In genomic region chr4:132930784-132931183, GRCm38 (mm10) we compare ENCODE assay signal across 9 mouse cellular contexts. TPM values are rescaled to one million over a fixed set of nuclear protein-coding genes. Genes with fewer than 3 reads are reported as not detected.
DNase-seq lines count a peak whose midpoint lies in the region; ATAC-seq and TF ChIP-seq lines count a peak whose summit lies in the region.
"Had no signal": no experiment of that assay in that cellular context is flagged by ENCODE, and none has a peak within 500 bp of the region (broad histone marks: within the 10 kb centered on the region; RNA-seq: fewer than 3 reads in every experiment).

No protein-coding gene starts in this region.

- no peak overlapping the region for H3K4me2 ChIP-seq in forebrain, postnatal 0 days (ENCODE audit: low read depth)
- H3K4me2 ChIP-seq in forebrain, embryonic 12.5 days: no peak overlapping the region
- no peak overlapping the region for H3K4me2 ChIP-seq in liver, embryonic 14.5 days (ENCODE audit: low read depth)
- H3K4me2 ChIP-seq in liver, embryonic 12.5 days: no peak overlapping the region

- no peak overlapping the region for H3K4me3 ChIP-seq in forebrain, postnatal 0 days (ENCODE audit: low read depth, low read length)
- no peak overlapping the region for H3K4me3 ChIP-seq in forebrain, embryonic 12.5 days (replicated peaks)
- H3K4me3 ChIP-seq in liver, embryonic 14.5 days (ENCODE audit: insufficient read depth in 1 of 2, low read depth in 2 of 2, low read length in 2 of 2): no peak overlapping the region
- no peak overlapping the region for H3K4me3 ChIP-seq in liver, embryonic 12.5 days

- TF ChIP-seq EP300 in liver, embryonic 14.5 days (IDR thresholded peaks at IDR 0.05; ENCODE audit: low read depth): no peak

- 5% methylated on average over 8 of the region's 8 CpGs for WGBS in forebrain, postnatal 0 days
- 10% methylated on average over 8 of the region's 8 CpGs for WGBS in forebrain, embryonic 12.5 days
- 7% methylated on average over 8 of the region's 8 CpGs for WGBS in liver, embryonic 14.5 days (ENCODE audit: insufficient replicate concordance)
- 10% methylated on average over 8 of the region's 8 CpGs for WGBS in liver, embryonic 12.5 days (ENCODE audit: insufficient replicate concordance)

- TF ChIP-seq CTCF in forebrain, postnatal 0 days (IDR thresholded peaks at IDR 0.05; ENCODE audit: low read depth): peak; percentile 72
- TF ChIP-seq CTCF in liver, embryonic 14.5 days (IDR thresholded peaks at IDR 0.05; ENCODE audit: low read depth): peak; percentile 77

- H3K4me1 ChIP-seq in forebrain, postnatal 0 days (ENCODE audit: insufficient read depth): no peaks in the 10 kb centered on the region
- peaks cover 12% of the 10 kb centered on the region; the same call in 1 of the 2 replicates for H3K4me1 ChIP-seq in forebrain, embryonic 12.5 days
- peaks cover 0 to 6% of the 10 kb centered on the region in 2 experiments; a peak in 1 of 4 replicates for H3K4me1 ChIP-seq in liver, embryonic 14.5 days (replicated peaks; ENCODE audit: control insufficient read depth in 2 of 2, insufficient read depth in 2 of 2, low read length in 1 of 2)
- peaks cover 11% of the 10 kb centered on the region for H3K4me1 ChIP-seq in liver, embryonic 12.5 days

- H3K9me3 ChIP-seq in forebrain, postnatal 0 days (ENCODE audit: low read length): no peaks in the 10 kb centered on the region
- no peaks in the 10 kb centered on the region for H3K9me3 ChIP-seq in forebrain, embryonic 12.5 days
- no peaks in the 10 kb centered on the region for H3K9me3 ChIP-seq in liver, embryonic 14.5 days (ENCODE audit: control insufficient read depth, low read length)
- no peaks in the 10 kb centered on the region for H3K9me3 ChIP-seq in liver, embryonic 12.5 days (replicated peaks)

- H3K36me3 ChIP-seq in forebrain, postnatal 0 days (ENCODE audit: insufficient read depth): no peaks in the 10 kb centered on the region
- H3K36me3 ChIP-seq in forebrain, embryonic 12.5 days (replicated peaks): no peaks in the 10 kb centered on the region
- no peaks in the 10 kb centered on the region for H3K36me3 ChIP-seq in liver, embryonic 14.5 days (replicated peaks; ENCODE audit: control insufficient read depth, insufficient read depth, low read depth)
- no peaks in the 10 kb centered on the region for H3K36me3 ChIP-seq in liver, embryonic 12.5 days

- no peak overlapping the region for H3K9ac ChIP-seq in forebrain, postnatal 0 days
- H3K9ac ChIP-seq in forebrain, embryonic 12.5 days: no peak overlapping the region
- no peak overlapping the region for H3K9ac ChIP-seq in liver, embryonic 14.5 days (replicated peaks)
- no peak overlapping the region for H3K9ac ChIP-seq in liver, embryonic 12.5 days

- no peak for ATAC-seq in forebrain, postnatal 0 days
- no peak for ATAC-seq in forebrain, embryonic 12.5 days (ENCODE audit: low FRiP score)
- ATAC-seq in liver, embryonic 14.5 days (ENCODE audit: insufficient read depth): no peak
- no peak for ATAC-seq in liver, embryonic 12.5 days
- peak; percentile 57; the same call in 1 of the 2 replicates for ATAC-seq in erythroid progenitor cell, adult 5-6 weeks (replicated peaks; ENCODE audit: low FRiP score, poor library complexity, severe bottlenecking)
- peak; percentile 79 for ATAC-seq in megakaryocyte-erythroid progenitor cell, adult 5-6 weeks (replicated peaks; ENCODE audit: low FRiP score, low TSS enrichment, poor library complexity, severe bottlenecking)

- DNase-seq in forebrain, postnatal 0 days: peak; percentile 48
- DNase-seq in liver, embryonic 14.5 days (ENCODE audit: low read depth in 3 of 3, low spot score in 3 of 3): peak in 2 of 3 experiments; percentile 48 to 53
- peak; percentile 52 to 54 for DNase-seq in adrenal gland, postnatal 36 days
- DNase-seq in neural tube, embryonic 10.5 days (ENCODE audit: extremely low spot score, low spot score): no peak

- no peak overlapping the region for H3K27ac ChIP-seq in forebrain, postnatal 0 days (ENCODE audit: low read depth, low read length)
- H3K27ac ChIP-seq in forebrain, embryonic 12.5 days: no peak overlapping the region
- no peak overlapping the region for H3K27ac ChIP-seq in liver, embryonic 14.5 days
- H3K27ac ChIP-seq in liver, embryonic 12.5 days: no peak overlapping the region

- H3K27me3 ChIP-seq in forebrain, postnatal 0 days (ENCODE audit: insufficient read depth, low read length): no peaks in the 10 kb centered on the region
- H3K27me3 ChIP-seq in forebrain, embryonic 12.5 days: no peaks in the 10 kb centered on the region
- no peaks in the 10 kb centered on the region for H3K27me3 ChIP-seq in liver, embryonic 14.5 days (ENCODE audit: control insufficient read depth, insufficient read depth, low read length)
- H3K27me3 ChIP-seq in liver, embryonic 12.5 days (replicated peaks): peaks cover 22% of the 10 kb centered on the region

RNA-seq across cellular contexts. Expression of gene Fam76a, which starts 8.4 kb away (rescaled TPM):
- 27.9 and 29.8 TPM in 2 replicates for total RNA-seq in forebrain, postnatal 0 days (2014; rRNA removed)
- 28.0 and 41.0 TPM in 2 replicates for polyA plus RNA-seq in forebrain, postnatal 0 days (2015; fragmentation: Nextera tagmentation; extraction: Ambion mirVana)
- polyA plus RNA-seq in forebrain, embryonic 12.5 days (2016; fragmentation: Nextera tagmentation; extraction: Ambion mirVana): 30.3 and 31.3 TPM in 2 replicates
- polyA plus RNA-seq in liver, embryonic 14.5 days (2012; rRNA removed): 4.4 and 7.4 TPM in 2 replicates
- 24.8 and 26.5 TPM in 2 replicates for polyA plus RNA-seq in liver, embryonic 14.5 days (2014; fragmentation: Nextera tagmentation; extraction: Ambion mirVana)
- polyA plus RNA-seq in liver, embryonic 12.5 days (2016; fragmentation: Nextera tagmentation; extraction: Ambion mirVana): 22.6 and 25.8 TPM in 2 replicates
- total RNA-seq in adrenal gland, postnatal 36 days (2021): 10 to 100 TPM; 35.5 to 38.6 TPM
- 30.6 and 35.0 TPM in 2 replicates for total RNA-seq in erythroid progenitor cell, adult 5-6 weeks (2015; ENCODE audit: low replicate concordance)
- 41.3 and 67.4 TPM in 2 replicates for total RNA-seq in erythroid progenitor cell, adult 5-6 weeks (2017; ENCODE audit: low replicate concordance)
- 20.0 and 23.9 TPM in 2 replicates for total RNA-seq in megakaryocyte-erythroid progenitor cell, adult 5-6 weeks (2014; fragmentation: Nextera tagmentation)
- 23.2 and 26.7 TPM in 2 replicates for total RNA-seq in megakaryocyte-erythroid progenitor cell, adult 5-6 weeks (2017)

RNA-seq across cellular contexts. Expression of gene Fgr, which starts 43.1 kb away (rescaled TPM):
- total RNA-seq in forebrain, postnatal 0 days (2014; rRNA removed): not detected in 2 replicates
- polyA plus RNA-seq in forebrain, postnatal 0 days (2015; fragmentation: Nextera tagmentation; extraction: Ambion mirVana): 0.06 TPM in 2 replicates
- polyA plus RNA-seq in forebrain, embryonic 12.5 days (2016; fragmentation: Nextera tagmentation; extraction: Ambion mirVana): 0.12 and 0.20 TPM in 2 replicates
- 0.79 and 1.0 TPM in 2 replicates for polyA plus RNA-seq in liver, embryonic 14.5 days (2012; rRNA removed)
- polyA plus RNA-seq in liver, embryonic 14.5 days (2014; fragmentation: Nextera tagmentation; extraction: Ambion mirVana): 0.57 and 0.75 TPM in 2 replicates
- polyA plus RNA-seq in liver, embryonic 12.5 days (2016; fragmentation: Nextera tagmentation; extraction: Ambion mirVana): 0.60 and 0.73 TPM in 2 replicates
- total RNA-seq in adrenal gland, postnatal 36 days (2021): under 1 TPM; 0.30 to 0.40 TPM
- total RNA-seq in erythroid progenitor cell, adult 5-6 weeks (2015; ENCODE audit: low replicate concordance): 8.4 and 12.6 TPM in 2 replicates
- 7.8 and 9.7 TPM in 2 replicates for total RNA-seq in erythroid progenitor cell, adult 5-6 weeks (2017; ENCODE audit: low replicate concordance)
- 2.8 TPM in 1 of 2 replicates, not detected in the other for total RNA-seq in megakaryocyte-erythroid progenitor cell, adult 5-6 weeks (2014; fragmentation: Nextera tagmentation)
- 0.30 and 0.33 TPM in 2 replicates for total RNA-seq in megakaryocyte-erythroid progenitor cell, adult 5-6 weeks (2017)
- total RNA-seq: layer of hippocampus, postnatal 14 days had no signal

RNA-seq across cellular contexts. Expression of gene Stx12, which starts 46.5 kb away (rescaled TPM):
- 168 and 180 TPM in 2 replicates for total RNA-seq in forebrain, postnatal 0 days (2014; rRNA removed)
- 163 and 170 TPM in 2 replicates for polyA plus RNA-seq in forebrain, postnatal 0 days (2015; fragmentation: Nextera tagmentation; extraction: Ambion mirVana)
- 93.7 and 94.7 TPM in 2 replicates for polyA plus RNA-seq in forebrain, embryonic 12.5 days (2016; fragmentation: Nextera tagmentation; extraction: Ambion mirVana)
- polyA plus RNA-seq in liver, embryonic 14.5 days (2012; rRNA removed): 10.0 and 12.9 TPM in 2 replicates
- 16.7 and 16.9 TPM in 2 replicates for polyA plus RNA-seq in liver, embryonic 14.5 days (2014; fragmentation: Nextera tagmentation; extraction: Ambion mirVana)
- 21.0 and 21.7 TPM in 2 replicates for polyA plus RNA-seq in liver, embryonic 12.5 days (2016; fragmentation: Nextera tagmentation; extraction: Ambion mirVana)
- total RNA-seq in adrenal gland, postnatal 36 days (2021): 10 to 100 TPM; 60.9 to 64.1 TPM
- 44.3 and 52.0 TPM in 2 replicates for total RNA-seq in erythroid progenitor cell, adult 5-6 weeks (2015; ENCODE audit: low replicate concordance)
- total RNA-seq in erythroid progenitor cell, adult 5-6 weeks (2017; ENCODE audit: low replicate concordance): 44.1 and 55.1 TPM in 2 replicates
- total RNA-seq in megakaryocyte-erythroid progenitor cell, adult 5-6 weeks (2014; fragmentation: Nextera tagmentation): 18.9 and 26.4 TPM in 2 replicates
- 24.7 and 25.4 TPM in 2 replicates for total RNA-seq in megakaryocyte-erythroid progenitor cell, adult 5-6 weeks (2017)

Comparison
In these comparisons a context has a peak if more than half of its experiments do, and no peak if none do; other contexts are left out.
1. ATAC-seq: peak in erythroid progenitor cell, adult 5-6 weeks (single experiment) and megakaryocyte-erythroid progenitor cell, adult 5-6 weeks (single experiment); none in forebrain, postnatal 0 days (single experiment), forebrain, embryonic 12.5 days (single experiment), liver, embryonic 14.5 days (single experiment) and liver, embryonic 12.5 days (single experiment).